Mouse (Mus musculus): Measurements from ENCODE around the gene Vwa5b1. TPM values are rescaled to one million over a fixed set of nuclear protein-coding genes. Genes with fewer than 3 reads are reported as not detected.

The Vwa5b1 gene
- polyA plus RNA-seq, 1 experiment from 2014 or later: not detected

DNA sequence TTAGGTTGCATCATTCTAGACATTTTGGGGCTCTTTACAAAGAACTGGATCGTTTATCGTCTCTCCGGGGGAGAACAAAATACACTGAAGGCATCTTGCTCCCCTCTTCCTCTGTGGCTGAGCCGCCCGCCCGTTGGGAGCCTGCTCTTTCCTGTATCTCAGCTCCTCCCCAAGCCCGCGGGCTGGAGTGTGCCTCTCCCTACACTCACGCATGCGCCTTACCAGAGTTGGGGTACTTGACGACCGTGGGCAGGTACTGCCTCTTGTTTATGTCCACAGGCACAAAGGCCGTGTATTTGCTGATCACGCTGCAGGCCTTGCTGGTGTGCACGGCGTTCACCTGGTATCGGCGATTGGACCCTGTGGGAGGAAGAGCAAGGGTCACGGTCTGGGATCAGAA, 57.3 kb downstream of the Vwa5b1 start:
- DNase-seq (ENCODE audit: low spot score): no peak

GRCm38 (mm10) chr4:138576661-138577060, 59.0 kb downstream of the Vwa5b1 start:
- DNase-seq (ENCODE audit: low spot score): no peak

GRCm38 (mm10) chr4:138574800-138575606, 60.7 kb downstream of the Vwa5b1 start:
- no peak for DNase-seq (ENCODE audit: low spot score)

GRCm38 (mm10) chr4:138569928-138570327, 65.8 kb downstream of the Vwa5b1 start:
- DNase-seq (ENCODE audit: low spot score): no peak

DNA sequence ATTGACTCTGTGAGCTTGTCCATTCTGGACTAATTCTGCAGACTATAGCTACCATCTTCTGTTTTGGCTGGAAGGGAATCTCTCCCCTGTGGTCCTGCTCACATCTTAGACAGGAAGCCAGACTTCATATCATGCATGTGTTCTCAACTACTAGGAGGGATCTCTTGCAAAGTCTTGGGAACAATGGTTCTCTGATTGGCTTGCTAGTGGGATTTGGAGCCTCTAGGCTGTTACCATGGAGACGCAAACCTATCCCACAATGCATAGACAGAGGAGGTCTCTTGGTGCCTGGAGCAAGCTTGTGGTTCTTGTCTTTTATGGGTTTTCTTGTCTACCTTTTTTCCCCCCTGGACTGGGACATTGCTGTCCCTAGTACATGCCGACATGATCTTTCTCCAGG, 67.4 kb downstream of the Vwa5b1 start:
- DNase-seq (ENCODE audit: low spot score): no peak

GRCm38 (mm10) chr4:138561986-138562385, 73.7 kb downstream of the Vwa5b1 start:
- peak; percentile 38 for DNase-seq (ENCODE audit: low spot score)

DNA sequence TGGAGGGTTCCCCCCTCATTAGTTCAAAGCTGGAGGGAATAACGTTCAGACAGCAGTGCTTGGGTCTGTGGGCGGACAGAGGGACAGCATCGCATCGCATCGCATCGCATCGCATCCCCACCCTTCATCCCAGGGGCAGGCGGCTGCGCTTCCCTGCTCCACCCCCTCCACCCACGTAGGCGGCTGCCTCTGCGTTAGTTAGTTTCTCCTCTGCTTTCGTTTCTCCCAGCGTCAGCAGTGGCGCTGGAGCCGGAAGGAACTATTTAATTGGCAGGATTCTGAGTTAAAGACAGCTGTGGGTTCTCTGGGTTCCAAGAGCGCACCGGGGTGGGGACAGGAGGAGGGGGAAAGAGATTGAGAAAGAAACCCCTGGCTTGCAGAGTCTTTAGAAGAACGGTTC, 80.2 kb downstream of the Vwa5b1 start:
- DNase-seq (ENCODE audit: low spot score): no peak

- DNase-seq (ENCODE audit: low spot score): no peak
Observed at GRCm38 (mm10) chr4:138554934-138555333, 80.8 kb downstream of the Vwa5b1 start.

GRCm38 (mm10) chr4:138554302-138554701, 81.4 kb downstream of the Vwa5b1 start:
- DNase-seq (ENCODE audit: low spot score): no peak

DNA sequence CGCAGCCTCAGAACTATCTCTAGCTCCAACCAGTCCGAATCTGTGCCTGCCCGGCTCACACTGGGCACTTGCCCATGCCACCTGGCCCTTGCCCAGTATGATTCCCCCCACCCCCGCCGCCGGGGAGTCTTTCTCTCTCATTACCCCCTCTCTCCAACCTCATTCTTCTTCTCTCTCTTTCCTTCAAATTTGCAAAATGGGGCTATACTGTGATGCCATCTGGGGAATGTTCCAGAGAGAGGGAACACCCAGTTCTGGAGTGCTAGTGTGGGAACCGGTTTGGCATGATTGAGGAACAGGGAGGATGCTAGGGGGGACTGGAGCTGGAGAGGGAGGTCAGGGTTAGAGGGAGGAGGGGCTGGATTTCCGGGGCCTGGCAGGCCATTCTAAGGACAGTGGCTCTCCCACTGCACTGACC, 82.2 kb downstream of the Vwa5b1 start:
- DNase-seq (ENCODE audit: low spot score): no peak

GRCm38 (mm10) chr4:138553116-138553515, 82.6 kb downstream of the Vwa5b1 start:
- no peak for DNase-seq (ENCODE audit: low spot score)

DNA sequence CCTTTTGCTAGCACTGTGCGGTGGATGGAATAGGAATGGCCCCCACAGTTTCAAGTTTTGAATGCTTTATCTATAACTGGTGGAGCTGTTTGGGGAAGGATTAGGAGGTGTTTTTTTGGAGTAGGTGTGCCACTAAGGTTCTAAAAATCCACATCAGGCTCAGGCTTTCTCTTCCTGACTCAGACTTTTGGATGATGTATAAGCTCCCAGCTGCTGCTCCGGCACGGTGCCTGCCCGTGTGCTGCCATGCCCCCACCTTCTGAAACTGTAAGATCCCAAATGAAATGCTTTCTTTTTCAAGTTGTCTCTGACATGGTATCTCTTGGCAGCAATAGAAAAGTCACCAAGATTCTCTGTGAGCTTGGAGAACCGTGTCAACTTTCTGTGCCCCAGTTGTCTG, 84.1 kb downstream of the Vwa5b1 start:
- no peak for DNase-seq (ENCODE audit: low spot score)

DNA sequence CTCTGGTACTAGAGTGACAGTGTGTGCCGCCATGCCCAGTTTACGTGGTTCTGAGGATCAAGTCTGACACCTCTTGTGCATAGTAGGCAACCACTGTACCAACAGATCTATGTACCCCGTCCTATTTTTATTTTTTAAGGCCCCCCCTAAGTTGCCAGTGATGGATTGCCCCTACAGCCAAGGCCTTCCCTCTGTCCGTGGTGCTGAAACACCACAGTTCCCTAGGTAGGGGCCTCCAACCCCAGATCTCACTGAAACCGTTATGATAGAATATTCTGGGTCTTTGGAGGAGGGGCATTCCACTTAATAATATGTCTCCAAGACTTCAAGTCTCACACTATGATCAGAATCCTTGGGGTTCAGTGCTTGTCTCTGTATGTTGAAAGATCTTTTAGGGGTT, 85.1 kb downstream of the Vwa5b1 start:
- DNase-seq (ENCODE audit: low spot score): no peak

- DNase-seq (ENCODE audit: low spot score): no peak
Observed at GRCm38 (mm10) chr4:138548960-138549359, 86.7 kb downstream of the Vwa5b1 start.

DNA sequence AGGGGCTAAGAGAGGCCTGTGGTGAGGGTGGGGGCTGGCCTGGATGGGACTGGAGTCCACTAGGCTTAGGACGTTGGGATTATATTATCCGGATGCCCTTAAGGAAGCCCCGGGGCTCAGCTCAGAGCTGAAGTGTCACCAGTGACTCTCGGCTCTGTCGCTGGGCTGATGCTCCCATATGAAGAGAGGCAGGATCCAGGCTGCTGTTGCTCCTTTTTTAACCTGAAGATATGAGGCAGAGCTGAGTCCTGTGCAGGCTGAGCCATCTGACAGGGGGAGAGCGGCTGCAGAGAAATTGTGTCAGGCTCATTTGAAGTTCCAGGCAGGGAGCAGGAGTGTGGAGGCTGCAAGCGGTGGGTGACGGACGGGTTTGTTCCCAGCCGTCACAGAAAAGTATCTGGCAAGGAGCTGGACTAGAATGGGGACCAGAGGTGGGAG, 87.5 kb downstream of the Vwa5b1 start:
- no peak for DNase-seq (ENCODE audit: low spot score)

DNA sequence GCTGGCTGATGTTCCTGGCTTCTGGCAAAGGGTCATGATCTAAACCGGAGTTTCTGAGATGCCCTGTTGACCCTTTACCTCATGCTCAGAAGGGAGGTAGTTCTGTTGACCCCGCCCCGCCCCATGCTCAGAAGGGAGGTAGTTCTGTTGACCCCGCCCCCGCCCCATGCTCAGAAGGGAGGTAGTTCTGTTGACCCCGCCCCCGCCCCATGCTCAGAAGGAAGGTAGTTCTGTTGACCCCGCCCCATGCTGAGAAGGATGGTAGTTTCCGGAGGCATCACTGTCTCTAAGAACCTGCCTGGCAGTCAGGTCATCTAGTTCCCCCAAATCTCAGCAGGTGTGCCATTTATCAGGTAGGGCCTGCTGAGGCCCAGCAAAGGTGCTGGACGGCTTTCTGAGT, 88.1 kb downstream of the Vwa5b1 start:
- no peak for DNase-seq (ENCODE audit: low spot score)

DNA sequence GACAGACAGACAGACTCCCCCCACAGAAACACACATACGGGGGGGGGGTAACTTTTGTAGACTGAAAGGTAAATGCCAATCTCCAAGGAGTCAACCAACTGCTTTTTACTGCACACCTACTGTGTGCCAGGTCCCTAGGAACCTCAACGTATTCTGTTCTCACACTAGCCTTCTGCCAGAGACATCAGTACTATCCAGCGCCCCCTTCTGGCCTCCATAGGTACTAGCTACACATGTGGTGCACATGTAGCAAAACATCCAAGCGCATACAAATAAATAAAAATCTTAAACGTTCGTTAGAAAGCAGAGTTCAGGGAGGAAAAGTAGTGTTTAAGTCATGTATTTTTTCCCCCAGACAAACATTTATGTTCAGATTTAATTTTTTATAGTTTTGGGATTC, 88.6 kb downstream of the Vwa5b1 start:
- DNase-seq (ENCODE audit: low spot score): no peak

DNA sequence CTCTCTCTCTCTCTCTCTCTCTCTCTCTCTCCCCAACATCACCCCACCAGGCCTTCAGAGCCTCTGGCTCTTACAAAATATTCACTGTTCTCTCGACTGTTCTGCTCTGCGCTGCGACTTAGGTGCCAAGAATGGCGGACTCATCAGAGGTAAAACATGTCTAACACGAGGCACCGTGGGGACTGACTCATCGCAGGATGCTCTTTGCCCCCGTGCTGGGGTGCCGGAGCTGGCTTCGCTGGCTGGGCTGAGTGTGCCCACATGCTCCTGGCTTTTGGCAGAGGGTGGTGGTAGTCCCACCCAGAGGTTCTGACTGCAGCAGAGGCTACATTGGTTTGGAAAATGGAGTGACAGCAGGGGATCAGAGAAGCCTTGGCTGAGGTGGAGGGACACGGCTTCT, 89.4 kb downstream of the Vwa5b1 start:
- no peak for DNase-seq (ENCODE audit: low spot score)

GRCm38 (mm10) chr4:138543177-138543576, 92.5 kb downstream of the Vwa5b1 start:
- no peak for DNase-seq (ENCODE audit: low spot score)

- no peak for DNase-seq (ENCODE audit: low spot score)
Observed at GRCm38 (mm10) chr4:138538084-138538449, 97.6 kb downstream of the Vwa5b1 start.

DNA sequence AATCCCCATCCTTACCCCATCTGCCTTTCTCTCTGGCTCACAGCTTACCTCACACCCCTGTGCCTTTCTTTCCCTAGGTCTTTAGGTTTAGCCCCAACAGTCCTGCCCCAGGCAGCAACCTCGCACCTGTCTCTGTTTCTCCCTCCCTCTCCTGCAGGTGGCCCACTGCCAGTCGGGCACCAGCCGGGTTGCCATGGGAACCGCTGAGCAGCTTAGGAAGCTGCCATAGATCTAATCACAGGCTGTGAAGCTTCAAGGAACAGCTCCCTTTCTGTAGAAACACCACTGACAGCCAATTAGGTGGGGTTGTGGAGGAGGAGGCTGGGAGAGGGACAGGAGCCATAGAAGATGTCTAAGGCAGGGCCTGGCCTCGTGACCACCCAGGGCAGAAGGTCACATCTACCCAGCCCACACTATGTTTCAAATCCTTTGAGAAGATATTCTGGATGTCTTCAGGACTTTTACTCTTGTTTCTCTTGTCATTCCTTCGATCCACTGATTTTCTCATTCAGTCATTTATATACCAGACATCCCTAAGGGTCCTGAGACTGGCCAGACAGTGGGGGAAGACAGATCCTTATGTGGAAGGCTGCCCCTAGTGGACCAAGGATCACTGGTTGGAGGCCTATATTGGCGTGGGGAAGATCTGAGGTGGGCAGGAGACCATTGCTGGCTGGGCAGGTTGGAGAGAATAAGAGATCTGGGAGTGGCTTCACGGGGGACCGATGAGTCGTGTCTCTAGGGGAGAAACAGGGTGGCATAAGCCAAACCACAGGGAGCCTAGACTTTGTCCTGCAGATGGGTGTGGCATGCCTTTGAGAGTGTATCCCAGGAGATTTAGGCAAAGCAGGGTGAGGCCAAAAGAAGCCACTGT, 98.2 kb downstream of the Vwa5b1 start:
- DNase-seq (ENCODE audit: low spot score): peak; percentile 5

- DNase-seq (ENCODE audit: low spot score): no peak
Observed at GRCm38 (mm10) chr4:138535610-138536009, 100.1 kb downstream of the Vwa5b1 start.

DNA sequence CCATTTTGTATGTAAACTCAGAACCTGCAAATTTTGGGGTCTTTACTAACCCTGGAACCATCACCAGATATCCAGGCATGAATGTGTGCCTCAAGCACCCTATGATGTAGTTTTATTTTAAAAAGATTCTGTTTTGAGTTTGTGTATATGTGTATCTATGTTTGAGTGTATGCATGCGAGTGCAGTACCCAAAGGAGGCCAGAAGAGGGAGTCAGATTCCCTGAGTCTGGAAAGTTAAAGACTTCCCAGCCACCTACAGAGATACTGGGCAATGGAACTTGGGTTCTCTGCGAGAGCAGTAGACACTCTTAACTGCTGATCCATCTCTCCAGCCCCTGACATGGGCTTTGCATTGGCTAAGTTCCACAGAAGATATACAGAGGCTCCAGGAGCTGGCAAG, 101.8 kb downstream of the Vwa5b1 start:
- no peak for DNase-seq (ENCODE audit: low spot score)
